Mouse (Mus musculus): ENCODE results near the gene Phldb2.

DNA sequence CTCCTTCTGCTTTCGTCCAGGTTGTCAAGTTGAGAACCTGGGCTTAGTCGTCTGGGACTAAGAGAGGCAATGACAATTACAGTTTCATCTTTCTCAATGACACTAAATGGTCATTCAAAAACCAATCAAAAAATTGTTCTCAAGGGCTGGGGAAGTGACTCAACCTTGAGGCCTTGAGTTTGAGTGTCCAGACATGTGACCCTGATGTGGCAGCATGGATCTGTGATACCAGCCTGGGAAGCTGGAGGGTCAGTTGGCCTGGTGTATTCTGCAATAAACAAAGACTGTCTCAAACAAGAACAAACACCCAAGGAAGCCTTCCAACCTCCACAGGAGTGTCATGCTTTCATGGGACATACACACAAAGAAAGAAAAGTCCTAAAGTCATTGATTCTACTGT is 160.6 kb downstream of the Phldb2 start:
- TF ChIP-seq POLR2A (IDR thresholded peaks at IDR 0.05; ENCODE audit: control insufficient read depth in 1 of 2, insufficient read depth in 1 of 2, low read depth in 1 of 2, low read length in 2 of 2, poor library complexity in 1 of 2) (no peak), MEF2A (IDR thresholded peaks at IDR 0.05; ENCODE audit: extremely low read depth, insufficient replicate concordance, low read depth, low read length, poor library complexity, severe bottlenecking) (no peak), GATA1 (IDR thresholded peaks at IDR 0.05; ENCODE audit: low read depth, low read length) (no peak), USF1 (IDR thresholded peaks at IDR 0.05; ENCODE audit: low read depth, low read length) (no peak), JUND (IDR thresholded peaks at IDR 0.05; ENCODE audit: low read depth, low read length) (no peak), POLR2AphosphoS5 (IDR thresholded peaks at IDR 0.05; ENCODE audit: borderline replicate concordance, low read depth, low read length) (no peak), ZMIZ1 (IDR thresholded peaks at IDR 0.05; ENCODE audit: low read depth, low read length) (no peak), POLR2AphosphoS2 (IDR thresholded peaks at IDR 0.05; ENCODE audit: low read length) (no peak), CTCF (IDR thresholded peaks at IDR 0.05 in 2 of 3, conservative IDR thresholded peaks at IDR 0.05 in 1 of 3; ENCODE audit: control insufficient read depth in 1 of 3, insufficient read depth in 1 of 3, low read depth in 2 of 3, low read length in 3 of 3, poor library complexity in 1 of 3, severe bottlenecking in 1 of 3) (no peak), ZKSCAN1 (IDR thresholded peaks at IDR 0.05; ENCODE audit: low read depth, low read length) (no peak)
